Mouse (Mus musculus): ENCODE data around the gene Slc28a1.

The Slc28a1 gene

GRCm38 (mm10) chr7:81114555-81114954 lies at the start of gene Slc28a1:
TSS of gene Slc28a1 (plus strand) at chr7:81114799.
- no peak for DNase-seq (ENCODE audit: low spot score)

GRCm38 (mm10) chr7:81066714-81067113 lies 47.9 kb upstream of the Slc28a1 start:
- no peak for DNase-seq (ENCODE audit: low spot score)

GRCm38 (mm10) chr7:81072463-81072862 lies 42.1 kb upstream of the Slc28a1 start:
- DNase-seq (ENCODE audit: low spot score): no peak

GRCm38 (mm10) chr7:81073273-81073672 lies 41.3 kb upstream of the Slc28a1 start:
- no peak for DNase-seq (ENCODE audit: low spot score)

- DNase-seq (ENCODE audit: low spot score): no peak
Observed at GRCm38 (mm10) chr7:81074546-81074945, 40.1 kb upstream of the Slc28a1 start.

GRCm38 (mm10) chr7:81075299-81075698 lies 39.3 kb upstream of the Slc28a1 start:
- DNase-seq (ENCODE audit: low spot score): no peak

- no peak for DNase-seq (ENCODE audit: low spot score)
Observed at GRCm38 (mm10) chr7:81075732-81076131, 38.9 kb upstream of the Slc28a1 start.

GRCm38 (mm10) chr7:81077009-81077408 lies 37.6 kb upstream of the Slc28a1 start:
- no peak for DNase-seq (ENCODE audit: low spot score)

- DNase-seq (ENCODE audit: low spot score): no peak
Observed at GRCm38 (mm10) chr7:81078740-81079139, 35.9 kb upstream of the Slc28a1 start.

- DNase-seq (ENCODE audit: low spot score): no peak
Observed at GRCm38 (mm10) chr7:81093420-81093965, 21.1 kb upstream of the Slc28a1 start.

- no peak for DNase-seq (ENCODE audit: low spot score)
Observed at GRCm38 (mm10) chr7:81094104-81094757, 20.4 kb upstream of the Slc28a1 start.

- no peak for DNase-seq (ENCODE audit: low spot score)
Observed at GRCm38 (mm10) chr7:81100341-81100740, 14.3 kb upstream of the Slc28a1 start.

GRCm38 (mm10) chr7:81102854-81103253 lies 11.7 kb upstream of the Slc28a1 start:
- DNase-seq (ENCODE audit: low spot score): no peak

- no peak for DNase-seq (ENCODE audit: low spot score)
Observed at GRCm38 (mm10) chr7:81105525-81105924, 9.1 kb upstream of the Slc28a1 start.

- DNase-seq (ENCODE audit: low spot score): no peak
Observed at GRCm38 (mm10) chr7:81108226-81108625, 6.4 kb upstream of the Slc28a1 start.

- no peak for DNase-seq (ENCODE audit: low spot score)
Observed at GRCm38 (mm10) chr7:81109717-81110651, 4.6 kb upstream of the Slc28a1 start.

GRCm38 (mm10) chr7:81110791-81111190 lies 3.8 kb upstream of the Slc28a1 start:
- DNase-seq (ENCODE audit: low spot score): no peak

GRCm38 (mm10) chr7:81111729-81112128 lies 2.9 kb upstream of the Slc28a1 start:
- no peak for DNase-seq (ENCODE audit: low spot score)

- no peak for DNase-seq (ENCODE audit: low spot score)
Observed at GRCm38 (mm10) chr7:81112686-81113360, 1.8 kb upstream of the Slc28a1 start.

- DNase-seq (ENCODE audit: low spot score): no peak
Observed at GRCm38 (mm10) chr7:81121099-81121498, 6.5 kb downstream of the Slc28a1 start.

- DNase-seq (ENCODE audit: low spot score): no peak
Observed at GRCm38 (mm10) chr7:81122808-81123207, 8.2 kb downstream of the Slc28a1 start.

GRCm38 (mm10) chr7:81123553-81123952 lies 9.0 kb downstream of the Slc28a1 start:
- DNase-seq (ENCODE audit: low spot score): no peak
